Mouse (Mus musculus) induced T-regulatory cell, adult 2 months (primary cell): ENCODE data around the gene Vps52.
"Not testable (repeated sequence)": the region's sequence is repeated elsewhere in the genome, so short reads cannot be mapped to it uniquely, and the experiment has no call there.

Experiments
- DNase-seq: peaks from one replicate; pipeline ENCODE4 v3.0.0-alpha.2; 2012; ENCODE audit warnings: low read depth

Gene Vps52

DNA sequence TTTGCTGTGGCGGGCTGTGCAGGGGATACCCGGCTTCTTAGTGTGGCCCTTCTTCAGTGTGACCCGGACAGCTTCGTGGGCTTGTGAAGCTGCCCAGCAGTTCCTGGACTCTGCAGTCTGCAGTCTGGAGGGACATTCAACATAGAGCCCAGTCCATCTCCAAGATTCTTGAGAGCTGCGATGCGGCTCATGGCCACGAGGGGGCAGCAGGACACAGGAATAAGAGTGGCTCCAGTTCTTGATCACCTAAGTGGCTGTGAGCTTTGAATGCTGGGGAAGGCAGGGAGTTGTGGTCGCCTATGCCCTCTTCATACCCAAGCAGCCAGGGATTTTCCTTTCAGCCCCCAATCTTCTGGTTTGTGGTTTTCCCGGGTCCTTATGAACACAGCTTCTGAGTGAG is 12.9 kb downstream of the Vps52 start:
- DNase-seq, result peak; percentile 94

- DNase-seq, result peak; percentile 93
Measured at GRCm38 (mm10) chr17:33968927-33969326, 13.3 kb downstream of the Vps52 start.

DNA sequence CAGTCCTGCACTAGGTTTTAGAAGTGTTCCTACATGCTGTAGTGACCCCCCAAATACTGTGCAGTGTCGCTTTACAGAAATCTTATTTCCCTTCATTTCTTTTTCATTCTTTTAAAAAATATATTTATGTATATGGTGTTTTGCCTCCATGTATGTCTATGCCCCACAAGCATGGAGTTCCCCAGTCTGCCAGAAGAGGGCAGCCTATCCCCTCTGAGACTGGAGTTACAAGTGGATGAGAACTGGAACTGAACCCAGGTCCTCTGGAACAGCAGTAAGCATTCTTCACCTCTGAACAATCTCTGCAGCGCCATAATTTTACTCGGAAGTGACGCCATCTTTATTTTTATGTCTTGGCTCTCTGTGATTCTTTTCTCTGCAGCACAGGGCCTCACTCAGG is 13.8 kb downstream of the Vps52 start:
- peak; percentile 74 for DNase-seq

GRCm38 (mm10) chr17:33972691-33973090 is 17.1 kb downstream of the Vps52 start:
- no peak for DNase-seq

- DNase-seq, result no peak
Measured at GRCm38 (mm10) chr17:33973572-33973971, 18.0 kb downstream of the Vps52 start.

- no peak for DNase-seq
Measured at GRCm38 (mm10) chr17:33977861-33978557, 22.4 kb downstream of the Vps52 start.

- peak; percentile 95 for DNase-seq
Measured at GRCm38 (mm10) chr17:33978631-33979031, 23.0 kb downstream of the Vps52 start.

- peak; percentile 47 for DNase-seq
Measured at GRCm38 (mm10) chr17:33979512-33980050, 24.0 kb downstream of the Vps52 start.

DNA sequence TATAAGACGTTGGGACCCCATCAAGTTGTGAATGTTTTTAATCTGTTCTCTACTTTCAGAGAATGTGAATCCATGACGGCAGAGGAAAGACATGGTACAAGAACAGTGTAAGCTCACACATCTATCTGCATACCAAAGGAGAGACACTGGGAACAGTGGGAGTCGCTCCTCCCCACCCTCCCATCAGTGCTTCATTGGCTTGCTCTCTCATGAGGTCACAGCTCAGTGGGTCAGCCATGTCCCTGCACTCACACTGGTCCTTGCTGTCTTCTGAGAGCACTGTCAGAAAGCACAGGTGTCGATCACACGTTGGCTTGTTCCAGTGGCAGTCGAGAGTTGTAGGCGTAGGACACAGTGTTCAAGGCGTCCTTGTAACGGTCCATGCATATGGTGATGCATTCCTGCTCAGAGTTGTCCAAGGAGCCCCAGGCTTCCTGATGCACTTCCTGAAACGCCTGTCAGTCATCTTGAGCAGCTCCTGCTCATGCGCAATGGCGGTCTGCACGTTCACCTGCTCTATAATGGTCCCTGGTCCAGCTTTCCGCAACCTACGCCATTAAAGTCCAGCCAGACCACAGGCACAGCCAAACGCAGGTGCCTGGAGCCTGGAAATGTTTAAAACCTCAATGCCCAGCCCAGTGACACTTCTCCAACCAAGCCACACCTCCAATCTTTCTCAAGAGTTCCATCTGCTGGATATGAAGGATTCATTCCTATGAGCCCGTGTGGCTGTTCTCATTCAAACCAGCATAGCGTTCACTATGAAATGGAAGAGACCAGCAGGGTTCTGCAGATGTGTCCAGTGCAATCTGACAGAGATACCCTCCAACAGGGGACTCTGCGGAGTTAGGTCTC is 24.8 kb downstream of the Vps52 start:
- DNase-seq, result no peak

GRCm38 (mm10) chr17:33981192-33981909 is 25.7 kb downstream of the Vps52 start:
- peak; percentile 99 for DNase-seq

GRCm38 (mm10) chr17:33982136-33982535 is 26.5 kb downstream of the Vps52 start:
- DNase-seq, result peak; percentile 90

DNA sequence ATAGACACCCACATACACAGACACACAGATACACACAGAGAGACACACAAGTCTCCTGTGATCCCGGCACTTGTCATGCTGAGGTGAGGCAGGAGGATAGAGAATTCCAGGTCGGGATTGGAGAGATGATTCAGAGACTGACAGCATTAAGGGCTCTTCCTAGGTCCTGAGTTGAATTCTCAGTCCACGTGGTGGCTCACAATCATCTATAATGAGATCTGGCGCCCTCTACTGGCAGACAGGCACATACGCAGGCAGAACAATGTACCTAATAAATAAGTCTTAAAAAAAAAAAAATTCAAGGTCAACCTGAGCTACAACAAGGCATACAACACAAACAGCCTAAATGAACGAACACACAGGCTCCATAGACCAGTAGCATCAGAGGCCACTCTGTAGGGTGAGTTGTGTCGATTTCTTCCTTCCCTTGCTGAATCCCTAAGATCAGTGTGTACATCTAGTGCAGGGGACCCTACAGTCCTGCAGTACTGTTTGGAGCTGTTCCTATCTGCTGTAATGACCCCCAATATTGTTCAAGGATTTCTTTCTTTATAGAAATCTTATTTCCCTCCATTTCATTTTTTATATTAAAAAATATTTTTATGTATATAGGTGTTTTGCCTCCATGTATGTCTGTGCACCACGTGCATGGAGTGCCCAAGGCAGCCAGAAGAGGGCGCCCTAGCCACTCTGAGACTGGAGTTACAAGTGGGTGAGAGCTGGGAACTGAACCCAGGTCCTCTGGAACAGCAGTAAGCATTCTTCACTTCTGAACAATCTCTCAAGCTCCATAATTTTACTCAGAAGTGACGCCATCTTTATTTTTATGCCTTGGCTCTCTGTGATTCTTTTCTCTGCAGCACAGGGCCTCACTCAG is 36.4 kb downstream of the Vps52 start:
- peak; percentile 93 for DNase-seq

DNA sequence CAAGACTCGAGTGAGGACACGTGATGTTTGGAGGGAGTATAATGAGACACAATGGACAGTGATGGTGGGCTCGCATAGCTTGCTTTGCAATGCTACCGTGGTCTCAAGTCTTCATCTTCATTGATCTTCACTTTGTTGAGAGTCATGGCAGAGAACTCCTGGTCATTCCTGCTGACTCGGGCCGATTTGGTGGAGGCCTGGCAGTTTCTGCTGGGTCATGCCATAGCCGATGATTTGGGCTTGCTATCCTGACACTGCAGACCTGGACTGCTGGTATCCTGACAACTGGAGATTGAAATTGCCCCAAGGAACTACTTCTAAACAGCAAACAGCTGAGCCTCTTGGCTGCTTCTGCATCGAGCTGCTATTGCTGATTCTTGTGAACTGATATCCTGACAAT is 39.3 kb downstream of the Vps52 start:
- peak; percentile 43 for DNase-seq

DNA sequence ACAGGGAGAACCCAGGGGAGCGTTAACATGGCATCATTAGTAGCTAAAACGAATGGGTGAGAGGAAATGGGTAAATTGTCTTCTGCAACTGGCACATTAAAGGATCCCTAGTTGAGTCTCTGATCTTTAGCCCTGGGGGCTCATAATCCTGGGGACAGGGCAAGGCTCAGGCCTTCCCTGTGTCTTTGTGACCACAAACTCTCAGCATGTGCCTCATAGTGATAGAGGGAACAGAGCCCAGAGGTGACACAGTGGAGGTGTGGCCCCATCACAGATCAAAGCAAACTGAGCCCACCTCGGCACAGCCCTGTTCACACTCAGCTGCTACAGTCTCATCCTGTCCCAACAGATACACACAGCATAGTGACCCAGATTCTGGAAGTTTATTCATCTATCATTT is 40.0 kb downstream of the Vps52 start:
- DNase-seq, result peak; percentile 52

DNA sequence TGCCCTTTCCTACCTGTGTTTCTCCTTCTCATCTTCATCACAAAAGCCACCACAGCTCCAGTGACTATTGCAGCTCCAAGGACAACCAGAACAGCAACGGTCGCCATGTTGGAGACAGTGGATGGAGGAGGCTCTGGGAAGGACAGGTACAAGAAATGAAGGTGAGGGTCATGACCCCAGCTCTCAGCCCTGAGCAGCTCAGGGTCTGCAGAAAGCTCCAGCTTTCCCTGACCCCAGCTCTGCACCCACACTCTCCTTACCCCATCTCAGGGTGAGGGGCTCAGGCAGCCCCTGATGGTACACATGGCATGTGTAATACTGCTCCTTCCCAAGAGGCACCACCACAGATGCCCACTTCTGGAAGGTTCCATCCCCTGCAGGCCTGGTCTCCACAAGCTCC is 41.4 kb downstream of the Vps52 start:
- not testable (repeated sequence) for DNase-seq

DNA sequence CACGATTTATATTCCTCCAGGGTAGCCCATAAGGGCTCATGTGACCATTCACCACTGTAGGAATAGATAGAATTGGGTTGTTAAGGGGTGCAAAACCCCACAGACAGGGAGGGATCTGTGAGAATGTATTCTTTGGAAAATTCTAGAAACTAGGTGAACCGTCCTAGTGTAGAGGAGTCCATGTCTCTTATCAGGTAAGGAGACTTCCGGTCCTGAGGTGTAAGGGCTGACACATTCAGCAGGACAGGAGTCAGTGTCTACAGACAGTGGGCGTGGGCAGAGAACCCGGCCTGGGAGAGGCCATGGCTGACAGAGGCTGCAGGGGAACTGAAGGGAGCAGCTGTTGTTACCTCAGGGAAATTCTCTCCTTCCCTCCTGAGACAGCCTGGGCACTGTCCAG is 43.1 kb downstream of the Vps52 start:
- DNase-seq, result peak; percentile 75

- peak; percentile 69 for DNase-seq
Measured at GRCm38 (mm10) chr17:33999341-34000149, 43.9 kb downstream of the Vps52 start.

GRCm38 (mm10) chr17:34000150-34000537 is 44.5 kb downstream of the Vps52 start, which contains the start of gene H2-K1:
Gene H2-K1, minus strand, starts transcription at chr17:34000347.
- peak; percentile 99 for DNase-seq

- not testable (repeated sequence) for DNase-seq
Measured at GRCm38 (mm10) chr17:34000796-34001195, 45.2 kb downstream of the Vps52 start.

- DNase-seq, result peak; percentile 86
Measured at GRCm38 (mm10) chr17:34003426-34003825, 47.8 kb downstream of the Vps52 start.
